Mouse (Mus musculus) thymus, postnatal 14 days (tissue): ENCODE data around the gene Sstr3.

Experiments
- DNase-seq: peaks from one replicate; pipeline ENCODE4 v3.0.0; 2021

Gene Sstr3

DNA sequence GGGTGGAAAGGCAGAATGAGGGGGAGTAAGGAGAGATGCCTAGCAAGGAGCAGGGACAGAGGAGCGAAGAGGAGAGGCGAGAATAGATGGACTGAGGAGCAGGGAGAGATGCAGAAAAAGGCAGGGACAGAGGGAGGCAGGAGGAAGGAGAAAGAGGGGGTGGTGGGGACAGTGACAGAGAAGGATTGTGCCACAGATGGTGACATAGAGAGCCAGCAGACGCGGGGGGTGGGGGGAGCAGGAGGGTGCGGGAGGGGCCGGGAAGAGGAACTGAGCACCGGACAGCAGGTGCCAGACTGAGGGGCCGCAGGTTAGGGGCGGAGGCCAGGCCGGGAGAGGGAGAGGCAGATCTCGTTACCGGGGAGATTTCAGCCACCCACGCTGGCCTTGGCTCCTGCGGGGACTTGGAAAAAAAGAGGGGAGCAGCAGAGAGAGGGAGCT is at the start of gene Sstr3:
Sstr3 (minus strand) TSS at position 125 of the 441 bp plus-strand sequence.
- no peak for DNase-seq

DNA sequence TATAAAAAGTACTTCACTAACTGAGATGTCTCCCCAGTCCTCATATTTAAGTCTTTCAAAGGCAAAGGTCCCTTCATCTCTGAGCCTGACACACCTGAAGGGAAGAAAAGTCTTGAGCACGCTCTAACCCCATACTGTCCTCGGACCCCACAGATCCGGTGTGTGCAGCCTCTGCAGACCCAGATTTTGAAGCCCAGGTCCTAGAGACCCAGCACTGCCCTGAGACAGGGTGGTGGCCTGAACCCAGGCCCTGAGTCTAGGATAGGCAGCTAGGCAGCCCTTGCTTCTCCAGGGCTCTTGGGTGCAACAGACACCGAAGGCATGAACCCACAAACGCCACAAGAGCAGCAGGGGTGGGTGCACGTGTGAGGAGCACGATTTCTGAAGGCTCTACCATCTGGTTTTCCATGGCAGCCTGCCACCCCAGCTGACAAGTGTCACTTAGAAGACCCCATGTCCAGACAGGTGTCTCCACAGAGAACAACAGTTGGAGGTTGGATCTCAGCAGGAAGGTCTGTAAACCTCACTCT is 49.5 kb upstream of the Sstr3 start:
- peak; percentile 52 for DNase-seq

DNA sequence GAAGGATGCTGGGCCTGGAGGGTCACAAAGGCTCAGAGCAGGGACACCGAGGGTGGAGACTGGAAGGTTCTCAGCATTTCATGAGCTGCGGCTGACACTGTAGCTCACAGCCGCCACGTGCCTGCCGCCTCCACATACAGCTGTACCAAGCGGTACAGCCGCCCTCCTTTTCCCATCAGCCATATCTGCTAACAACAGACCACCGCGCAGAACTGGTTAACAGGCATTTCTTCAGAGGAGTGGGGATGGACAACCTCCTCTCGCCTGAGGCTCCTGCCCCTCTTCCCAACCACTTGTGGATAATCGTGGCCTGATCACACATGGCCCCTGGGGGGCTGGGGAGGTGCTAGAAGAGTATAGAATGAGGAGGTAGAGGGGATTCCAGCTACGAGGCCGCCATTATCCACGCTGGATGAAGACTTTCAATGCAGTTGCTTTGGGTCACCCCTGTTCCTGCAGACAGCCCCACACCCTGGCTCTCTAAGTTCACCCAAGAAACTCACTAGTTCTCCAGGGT is 48.0 kb upstream of the Sstr3 start:
- DNase-seq, result peak; percentile 24

DNA sequence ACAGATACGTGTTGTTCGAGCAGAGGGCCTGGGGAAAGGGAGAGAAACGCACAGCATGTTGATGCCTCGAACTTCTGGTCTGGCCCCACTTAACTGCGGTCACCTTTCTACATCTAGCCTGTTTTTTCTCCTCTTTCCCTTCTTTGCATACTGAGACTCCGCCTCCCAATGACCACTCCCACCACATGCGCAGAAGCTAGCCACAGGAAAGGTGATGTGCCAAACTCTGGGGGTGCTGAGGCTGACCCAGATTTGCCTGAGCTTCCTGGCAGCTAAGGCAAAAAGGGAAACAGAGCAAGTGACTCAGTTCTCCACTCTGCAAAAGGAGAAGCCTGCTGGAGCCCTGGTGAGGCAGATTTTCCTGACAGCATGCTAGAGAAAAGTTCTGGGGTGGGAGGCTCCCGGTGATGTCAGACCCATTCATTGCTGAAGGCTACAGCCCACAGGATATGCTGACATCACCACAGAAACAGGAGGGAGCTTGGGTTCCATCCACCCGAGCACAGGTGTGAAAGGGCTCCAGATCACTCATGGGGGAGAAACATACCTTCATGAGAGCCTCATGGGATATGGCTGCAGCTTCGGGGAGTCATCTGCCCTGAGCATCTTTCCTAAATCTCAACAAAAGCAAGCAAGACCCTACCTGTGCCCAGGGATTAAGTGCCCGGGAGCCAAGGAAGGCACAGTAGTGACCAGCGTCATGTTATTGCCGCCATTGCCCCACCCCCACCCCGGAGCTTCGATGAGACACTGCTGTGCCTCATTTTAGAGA is 47.4 kb upstream of the Sstr3 start:
- peak; percentile 47 for DNase-seq

DNA sequence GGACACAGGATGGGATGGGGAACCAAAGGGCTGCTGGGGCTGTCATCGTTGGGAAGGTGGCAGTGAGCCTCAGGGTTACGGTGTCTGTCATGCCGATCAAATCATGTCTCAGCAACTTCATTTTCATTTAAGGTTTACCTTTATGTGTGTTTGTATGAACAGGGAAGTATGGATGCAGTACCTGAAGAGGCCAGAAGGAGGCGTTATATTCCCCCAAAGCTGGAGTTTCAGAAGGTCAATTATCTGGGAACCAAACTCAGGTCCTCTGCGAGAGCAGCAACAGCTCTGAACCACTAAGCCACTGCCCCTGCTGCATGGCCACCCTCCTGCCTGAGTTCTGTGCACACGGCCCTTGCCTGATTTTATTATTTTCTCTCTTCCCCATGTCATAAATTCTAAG is 46.3 kb upstream of the Sstr3 start:
- DNase-seq, result no peak

DNA sequence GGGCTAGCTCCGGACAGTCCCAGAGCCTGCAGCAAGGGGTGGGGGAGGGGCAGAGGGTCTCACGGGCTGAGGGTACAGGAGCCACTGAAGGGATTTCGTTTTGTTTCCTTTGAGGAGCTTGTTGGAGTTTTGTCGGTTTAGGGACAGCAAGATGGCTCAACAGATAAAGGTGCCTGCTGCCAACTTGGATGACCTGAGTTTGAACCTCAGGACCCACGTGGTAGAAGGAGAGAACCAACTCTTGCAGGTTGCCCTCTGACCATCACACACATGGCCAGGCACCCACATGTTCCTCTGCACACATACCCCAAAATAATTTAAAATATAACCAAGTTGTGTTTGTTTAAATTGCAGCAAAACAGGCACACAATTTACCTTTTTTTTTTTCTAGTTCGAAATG is 45.5 kb upstream of the Sstr3 start:
- no peak for DNase-seq

DNA sequence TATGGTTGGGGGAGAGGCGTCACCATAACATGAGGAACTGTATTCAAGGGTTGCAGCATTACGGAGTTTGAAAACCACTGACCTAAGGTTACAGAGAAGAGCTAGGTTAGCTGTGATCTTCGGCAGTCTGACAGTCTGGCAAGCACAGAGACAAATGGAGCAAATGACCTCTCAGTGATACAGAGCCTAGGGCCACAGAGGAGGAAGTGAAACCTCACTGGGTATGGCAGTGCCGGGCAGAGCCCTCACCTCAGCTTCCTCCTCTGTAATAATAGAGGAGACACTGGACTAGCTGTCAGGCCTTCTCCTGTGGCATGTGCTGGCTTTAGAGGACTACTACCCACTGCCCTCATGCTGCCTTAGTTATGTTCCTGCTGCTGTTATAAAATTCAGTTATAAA is 44.4 kb upstream of the Sstr3 start:
- no peak for DNase-seq

DNA sequence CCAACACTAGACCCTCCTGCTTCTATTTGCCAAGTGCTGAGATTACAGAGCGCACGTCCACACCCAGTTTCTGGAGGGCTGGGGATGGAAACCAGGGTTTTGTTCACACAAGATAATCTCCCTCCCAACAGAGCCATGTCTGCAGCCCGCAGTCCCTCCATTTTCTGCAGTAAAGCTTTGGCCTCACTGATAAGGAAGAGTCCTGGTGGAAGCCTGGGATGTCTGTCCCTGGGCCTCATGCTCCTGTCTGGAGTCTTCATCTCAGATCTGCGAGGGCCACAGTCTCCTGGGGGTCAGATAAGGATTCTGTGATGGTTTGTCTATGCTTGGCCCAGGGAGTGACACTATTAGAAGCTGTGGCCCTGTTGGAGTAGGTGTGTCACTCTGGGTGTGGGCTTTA is 43.6 kb upstream of the Sstr3 start:
- no peak for DNase-seq

DNA sequence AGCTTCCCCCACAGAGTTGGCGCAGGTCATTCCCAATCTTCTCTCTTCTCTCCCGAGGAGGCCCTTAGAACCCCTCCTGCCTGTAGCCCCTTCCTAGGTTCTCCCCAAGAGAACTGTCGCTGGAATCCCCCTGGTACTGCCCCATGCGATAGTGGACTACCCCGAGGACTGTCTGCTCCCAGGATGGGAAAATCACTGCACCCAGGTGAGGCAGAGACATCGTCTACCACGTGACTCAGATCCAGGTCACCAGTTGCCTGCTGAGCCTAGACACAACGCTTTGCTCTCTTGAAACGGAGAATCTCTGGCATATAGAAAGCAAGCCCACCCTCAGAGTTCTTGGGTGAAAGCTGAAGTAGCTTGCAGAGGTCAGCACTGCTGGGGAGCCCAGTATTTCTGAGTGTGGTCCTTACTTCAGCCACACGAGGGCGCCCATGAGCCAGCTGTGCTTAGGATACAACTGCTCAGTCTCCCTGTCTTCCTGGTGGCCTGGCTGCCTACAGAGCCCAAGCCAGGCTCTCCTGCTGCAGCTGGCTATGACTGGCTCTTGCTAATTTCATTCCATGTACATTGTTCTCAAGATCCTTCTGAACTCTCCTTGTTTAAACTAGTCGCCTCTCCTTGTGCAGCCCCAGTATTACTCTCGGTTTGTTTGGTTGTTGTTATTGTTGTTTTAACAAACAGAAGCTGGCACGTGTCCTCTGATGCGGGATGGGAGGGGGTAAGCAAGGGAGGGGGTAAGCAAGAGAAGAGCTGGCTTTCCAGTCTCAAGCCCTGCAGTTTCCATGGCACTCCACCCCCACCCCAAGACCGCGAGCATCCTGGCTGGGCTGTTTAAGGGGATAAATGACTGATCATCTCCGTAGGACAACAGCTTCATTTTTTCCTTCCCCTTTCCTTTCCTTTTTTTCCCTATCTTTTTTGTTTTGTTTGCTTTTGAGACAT is 42.8 kb upstream of the Sstr3 start:
- DNase-seq, result peak; percentile 87

DNA sequence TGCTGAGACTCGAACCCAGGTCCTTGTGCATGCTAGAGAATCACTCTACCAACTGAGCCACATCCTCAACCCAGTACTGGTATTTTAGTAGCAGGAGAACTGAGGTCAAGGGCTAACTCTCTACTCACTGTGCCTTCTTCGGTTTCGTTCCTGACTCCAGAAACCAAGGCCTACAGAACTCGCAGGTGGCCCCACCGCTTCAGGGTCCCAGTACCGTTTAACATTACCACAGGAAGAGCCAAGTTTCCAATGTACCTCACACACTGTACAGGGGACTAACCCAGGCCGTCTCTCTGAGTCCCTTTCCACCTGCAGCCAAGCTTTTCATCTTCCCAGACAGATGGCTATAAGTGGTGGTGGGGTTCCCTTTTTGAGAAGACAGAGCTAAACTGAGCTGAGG is 40.9 kb upstream of the Sstr3 start:
- no peak for DNase-seq

DNA sequence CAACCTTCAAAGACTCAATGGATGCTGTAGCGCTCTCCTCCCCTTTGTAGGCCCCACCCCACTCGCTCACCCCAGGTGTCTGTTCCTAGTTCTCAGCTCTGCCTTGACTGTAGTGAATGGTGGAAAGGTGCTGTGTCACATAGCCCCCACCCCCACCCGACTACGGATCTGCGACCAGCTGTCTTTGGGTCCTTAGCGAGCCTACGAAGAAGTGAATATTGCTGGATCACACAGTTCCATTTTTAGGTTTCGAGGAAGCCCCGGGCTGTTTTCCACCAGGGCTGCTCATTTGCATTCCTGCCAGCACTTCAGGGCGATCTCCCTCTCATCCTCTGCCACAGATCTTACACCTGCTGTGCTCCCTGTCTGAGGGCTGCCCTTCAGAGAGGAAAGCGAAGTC is 38.9 kb upstream of the Sstr3 start:
- DNase-seq, result peak; percentile 56

DNA sequence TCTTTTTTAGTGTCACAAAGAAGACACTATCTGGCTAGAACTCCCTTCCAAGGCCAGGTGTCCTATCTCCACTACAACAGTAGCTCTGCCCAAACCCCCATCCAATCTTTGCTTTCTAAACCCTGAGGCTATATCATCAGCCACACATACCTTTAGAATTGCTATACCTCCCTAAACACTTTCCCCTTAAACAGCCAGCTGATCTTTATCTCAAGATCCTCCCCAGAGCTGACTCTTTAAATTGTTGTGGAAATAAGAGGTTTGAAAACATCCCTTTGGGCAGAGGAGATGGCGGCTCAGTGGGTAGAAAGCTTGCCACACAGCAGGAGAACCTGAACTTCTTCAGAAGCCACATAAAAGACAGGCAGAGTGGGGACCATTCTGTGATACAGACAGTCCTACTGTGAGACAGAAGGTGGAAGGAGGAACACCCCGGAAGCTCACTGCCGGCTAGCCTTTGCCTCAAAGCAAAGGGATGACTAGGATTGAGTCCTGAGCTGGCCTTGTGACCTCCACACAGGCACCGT is 31.9 kb upstream of the Sstr3 start:
- DNase-seq, result no peak

DNA sequence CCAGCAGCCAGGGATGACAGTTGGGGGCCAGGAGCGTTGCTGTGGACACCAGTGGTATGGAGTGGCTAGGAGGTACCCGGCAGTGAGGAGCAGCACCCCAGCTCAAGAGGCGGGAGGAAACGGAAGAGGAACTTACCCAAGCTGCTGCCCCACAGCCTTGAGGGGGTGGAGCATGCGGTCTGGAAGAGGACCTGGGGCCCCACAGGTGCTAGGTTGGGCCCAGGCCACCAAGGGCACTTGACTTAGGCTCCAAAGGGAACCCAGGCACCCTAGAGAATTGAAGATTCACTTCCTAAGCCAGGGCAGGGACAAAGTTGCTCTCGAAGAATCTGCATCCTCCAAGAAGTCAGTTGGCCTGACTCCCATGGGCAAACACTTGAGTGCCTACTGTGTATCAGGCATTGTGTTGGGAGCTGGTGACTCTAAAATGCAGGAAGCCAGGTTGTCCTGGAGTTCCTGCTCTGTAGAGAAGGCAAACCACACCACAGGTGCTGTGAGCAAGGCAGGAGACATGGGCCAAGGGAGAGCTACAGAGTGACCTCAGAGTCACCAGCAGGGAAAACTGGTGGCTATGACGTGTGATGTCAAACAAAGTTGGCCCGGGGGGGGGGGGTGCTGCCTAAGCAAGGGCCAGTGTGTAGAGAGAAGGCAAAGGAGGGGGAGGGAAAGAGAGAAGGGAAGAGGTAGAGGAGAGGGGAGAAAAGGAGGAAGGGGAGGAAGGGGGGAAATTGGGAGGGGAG is 28.3 kb upstream of the Sstr3 start, which contains the start of gene Rac2:
Rac2 (minus strand) TSS at position 126 of the 740 bp plus-strand sequence.
- peak; percentile 87 for DNase-seq

DNA sequence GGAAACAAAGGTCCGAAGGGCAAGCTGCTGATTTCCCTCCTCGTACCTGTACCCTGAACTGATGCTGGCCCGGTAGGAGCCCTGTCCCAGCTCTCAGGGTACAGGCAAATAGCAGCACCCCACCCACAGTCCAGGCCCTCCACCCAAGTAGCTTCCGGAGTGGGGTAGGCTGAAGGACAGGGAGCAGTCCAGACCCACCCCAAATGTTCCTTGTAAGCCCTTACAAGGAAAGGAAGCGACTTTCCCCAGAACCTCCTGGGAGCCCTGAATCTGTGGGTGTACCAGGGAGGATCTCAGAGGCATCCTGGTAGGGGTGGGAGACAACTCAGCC is 27.8 kb upstream of the Sstr3 start:
- DNase-seq, result peak; percentile 52

DNA sequence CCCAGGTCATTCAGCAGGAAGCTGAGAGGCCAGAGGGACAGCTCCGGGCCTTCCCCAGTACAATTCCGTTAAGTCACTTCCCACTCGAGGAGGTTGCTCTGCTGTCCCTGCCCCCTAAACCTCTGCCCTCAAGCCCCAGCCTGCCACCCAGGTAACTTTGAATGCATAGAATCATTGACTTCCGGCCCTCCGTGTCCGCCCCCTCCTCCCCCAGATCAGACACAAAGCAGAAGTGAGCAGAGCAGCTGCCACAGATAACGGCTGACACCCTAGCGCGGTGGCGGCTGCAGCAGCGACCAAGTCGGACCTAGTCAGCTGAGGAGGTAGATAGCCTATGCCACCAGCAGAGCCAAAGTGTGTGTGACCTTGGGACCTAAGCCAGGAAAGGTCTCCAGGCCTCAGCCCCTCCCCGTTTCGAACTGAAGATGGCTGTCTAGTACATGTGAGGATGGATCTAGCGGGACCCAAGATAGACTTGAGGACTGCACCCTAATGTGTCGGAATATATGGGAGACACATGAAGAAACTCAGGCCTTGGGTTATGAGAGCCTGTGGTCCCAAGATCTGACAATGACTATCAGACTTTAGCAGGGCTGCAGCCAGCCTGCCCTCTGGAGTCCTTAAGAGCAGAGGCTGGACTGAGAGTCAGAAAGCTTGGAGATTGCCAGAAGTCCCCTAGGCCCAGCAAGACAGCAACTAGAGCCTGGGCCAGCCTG is 27.2 kb upstream of the Sstr3 start:
- DNase-seq, result peak; percentile 91

DNA sequence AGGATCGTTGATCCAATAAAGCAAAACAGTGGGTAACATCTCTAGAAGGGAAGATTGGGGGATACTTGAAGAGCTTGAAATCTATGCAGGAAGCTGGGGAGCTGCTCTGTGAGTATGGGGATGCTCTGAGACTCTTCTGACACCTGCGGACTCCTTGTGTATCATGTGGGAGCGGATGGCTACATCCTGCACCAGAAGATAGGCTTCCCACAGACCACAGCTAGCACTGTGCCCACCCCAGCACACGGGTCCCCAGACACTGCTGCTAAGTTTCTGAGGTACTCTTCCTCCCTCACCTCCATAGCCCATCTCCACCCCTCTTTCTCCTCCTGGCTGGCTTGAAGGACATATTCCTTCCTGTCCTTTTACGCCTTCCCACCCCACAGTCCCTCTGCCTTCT is 25.7 kb upstream of the Sstr3 start:
- DNase-seq, result peak; percentile 70

DNA sequence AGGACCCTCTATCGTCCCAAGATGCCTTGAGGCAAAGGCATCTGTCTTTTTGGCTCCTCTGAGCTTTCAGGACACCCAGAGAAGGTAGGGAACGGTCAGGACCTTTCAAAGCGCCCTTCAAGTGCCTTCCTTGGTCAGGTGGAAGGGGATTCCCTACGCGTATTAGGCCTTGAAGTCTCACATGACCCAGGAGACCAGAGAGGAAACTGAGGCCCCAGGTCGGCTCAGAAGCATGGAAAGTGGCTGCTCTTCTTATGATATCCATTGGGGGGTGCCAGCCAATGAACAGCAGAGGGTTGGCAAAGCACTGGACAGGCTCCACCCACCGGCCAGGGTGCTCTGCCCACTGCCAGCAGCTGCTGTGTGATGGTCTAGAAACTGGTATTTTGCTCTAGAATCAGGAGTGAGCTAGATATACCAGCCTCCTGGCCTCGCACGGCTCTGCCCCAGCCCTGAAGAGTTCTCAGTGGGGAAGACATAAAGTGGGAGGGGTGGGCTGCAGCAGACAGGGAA is 23.2 kb upstream of the Sstr3 start:
- DNase-seq, result no peak

DNA sequence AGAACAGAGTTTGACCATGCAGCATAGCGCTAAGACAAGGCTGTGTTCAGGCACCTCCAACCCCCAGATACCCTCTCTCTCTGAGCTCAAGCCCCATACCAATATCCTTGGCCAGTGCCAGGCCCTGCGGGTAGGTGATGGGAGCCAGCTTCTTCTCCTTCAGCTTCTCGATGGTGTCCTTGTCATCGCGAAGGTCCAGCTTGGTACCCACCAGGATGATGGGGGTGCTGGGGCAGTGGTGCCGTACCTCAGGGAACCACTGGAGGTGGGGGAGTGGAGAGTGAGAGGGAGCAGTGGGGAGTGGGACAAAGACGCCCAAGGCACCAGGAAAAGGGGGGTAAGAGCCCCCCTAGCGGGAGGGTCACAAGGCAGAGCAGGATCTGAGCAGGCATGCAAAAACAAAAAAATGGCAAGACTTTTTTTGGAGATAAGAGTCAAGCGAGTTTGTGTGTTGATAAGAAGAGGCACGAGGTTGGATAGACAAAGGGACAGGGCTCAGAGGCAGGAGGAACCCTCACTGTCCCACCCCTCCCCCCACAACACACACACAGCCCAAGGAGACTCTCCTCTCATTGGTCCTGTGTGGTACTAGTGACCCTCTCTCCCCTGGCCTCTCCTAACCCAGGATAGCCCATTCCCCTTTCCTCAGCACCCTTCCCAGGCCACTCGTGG is 20.4 kb upstream of the Sstr3 start:
- peak; percentile 44 for DNase-seq

DNA sequence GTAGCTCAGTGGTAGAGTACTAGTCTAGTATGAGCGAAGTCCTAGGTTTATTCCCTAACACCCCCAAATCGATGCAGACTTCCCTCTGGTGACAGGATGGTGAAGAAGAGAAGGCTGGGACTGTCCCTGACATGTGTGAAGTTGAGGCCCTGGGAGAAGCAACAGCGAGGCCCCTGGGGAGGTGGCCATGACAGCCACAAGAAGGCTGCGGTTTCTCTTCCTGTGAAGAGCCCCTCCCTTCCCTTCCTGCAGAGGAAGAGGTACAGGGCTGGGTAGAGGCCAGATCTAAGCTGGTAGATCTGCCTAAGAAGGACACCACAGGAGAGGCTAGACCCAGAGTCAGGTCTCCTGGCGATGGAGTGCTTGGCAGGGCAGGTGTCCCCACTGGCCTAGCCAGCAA is 19.5 kb upstream of the Sstr3 start:
- DNase-seq, result peak; percentile 81

DNA sequence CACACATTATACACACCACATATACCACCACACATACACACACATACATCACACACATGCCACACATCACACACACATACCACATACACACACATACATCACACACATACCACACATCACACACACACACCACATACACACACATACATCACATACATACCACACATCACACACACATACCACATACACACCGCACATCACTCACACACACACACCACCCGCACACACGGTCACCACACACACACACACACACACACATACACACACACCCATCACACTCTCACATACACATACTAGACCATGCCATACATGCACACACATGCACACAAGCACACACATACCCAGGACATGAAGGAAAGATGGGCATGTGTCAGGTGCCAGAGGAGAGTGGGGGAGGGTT is 18.9 kb upstream of the Sstr3 start:
- DNase-seq, result no peak
